Mouse (Mus musculus): ENCODE results near the gene Smarcb1. TPM values are rescaled to one million over a fixed set of nuclear protein-coding genes. Genes with fewer than 3 reads are reported as not detected.

Smarcb1 gene
- total and polyA plus RNA-seq, 3 experiments = 76.2 to 96.0 (median 94.9) TPM

- TF ChIP-seq PAX5 (IDR thresholded peaks at IDR 0.05; ENCODE audit: low read length) (no peak), CHD2 (IDR thresholded peaks at IDR 0.05; ENCODE audit: low read length) (no peak), ZKSCAN1 (IDR thresholded peaks at IDR 0.05; ENCODE audit: borderline replicate concordance, low read depth, low read length) (peak; percentile 96), CTCF (conservative IDR thresholded peaks at IDR 0.05 in 1 of 2, IDR thresholded peaks at IDR 0.05 in 1 of 2; ENCODE audit: low read depth in 2 of 2, low read length in 2 of 2) (no peak), ELF1 (IDR thresholded peaks at IDR 0.05; ENCODE audit: low read depth, low read length) (no peak), SIN3A (IDR thresholded peaks at IDR 0.05; ENCODE audit: low read length) (peak; percentile 70; the same call in 1 of the 2 replicates), MXI1 (IDR thresholded peaks at IDR 0.05; ENCODE audit: low read depth, low read length) (no peak), IRF4 (IDR thresholded peaks at IDR 0.05; ENCODE audit: low read depth, low read length) (peak; percentile 52; the same call in 1 of the 2 replicates), TCF12 (IDR thresholded peaks at IDR 0.05; ENCODE audit: low read depth, low read length) (peak; percentile 84), POLR2AphosphoS2 (IDR thresholded peaks at IDR 0.05; ENCODE audit: low read depth, low read length) (no peak), TBP (conservative IDR thresholded peaks at IDR 0.05; ENCODE audit: low read depth, low read length) (0 out of 2 replicates have a peak, but pooled peaks have one; percentile 39), POLR2A (IDR thresholded peaks at IDR 0.05; ENCODE audit: low read depth, low read length) (no peak), MAFK (IDR thresholded peaks at IDR 0.05; ENCODE audit: insufficient replicate concordance, low read length) (peak; percentile 59; the same call in 1 of the 2 replicates), EP300 (IDR thresholded peaks at IDR 0.05; ENCODE audit: low read length) (peak; percentile 80), JUND (conservative IDR thresholded peaks at IDR 0.05; ENCODE audit: low read depth, low read length) (no peak), MEF2A (IDR thresholded peaks at IDR 0.05; ENCODE audit: borderline replicate concordance, low read depth, low read length) (peak; percentile 63; the same call in 1 of the 2 replicates), ETS1 (conservative IDR thresholded peaks at IDR 0.05; ENCODE audit: low read depth, low read length) (peak; percentile 67)
These were observed 16.6 kb upstream of the Smarcb1 start (continued) for GRCm38 (mm10) chr10:75937851-75938643.

GRCm38 (mm10) chr10:75936909-75937667 lies 15.7 kb upstream of the Smarcb1 start:
- H3K4me3 ChIP-seq (replicated peaks in 1 of 3; ENCODE audit: low read depth in 2 of 3, low read length in 2 of 3, poor library complexity in 1 of 3) = peak overlapping the region; percentile 28 to 68 (median 49)
- peak overlapping the region; percentile 75 for H3K9ac ChIP-seq (ENCODE audit: insufficient read depth, low read depth)
- H3K27me3 ChIP-seq (replicated peaks) = peaks cover 16% of the 10 kb centered on the region
- H3K4me2 ChIP-seq (ENCODE audit: insufficient read depth, low read depth, poor library complexity, severe bottlenecking) = peak overlapping the region; percentile 90
- H3K9me3 ChIP-seq (replicated peaks; ENCODE audit: low read length) = no peaks in the 10 kb centered on the region
- no peaks in the 10 kb centered on the region for H3K79me2 ChIP-seq (replicated peaks; ENCODE audit: control insufficient read depth, extremely low read depth, insufficient read depth, poor library complexity, severe bottlenecking)
- peak; percentile 68 for DNase-seq (ENCODE audit: extremely low read depth)
- peak overlapping the region; percentile 99 for H3K27ac ChIP-seq (ENCODE audit: insufficient read depth, low read depth)
- peaks cover 0 to 15% of the 10 kb centered on the region in 2 experiments for H3K36me3 ChIP-seq (replicated peaks in 1 of 2; ENCODE audit: control insufficient read depth in 1 of 2, insufficient read depth in 1 of 2, low read length in 1 of 2)
- dilution Hi-C loops (cut with MboI; ENCODE audit: extremely low pct_ligation_motif_present, extremely low pct_unique_long_range_greater_than_20kb, low sequenced_read_pairs) (no loop called here), in situ Hi-C loops (cut with MboI; ENCODE audit: low pct_ligation_motif_present, low pct_unique_long_range_greater_than_20kb, low sequenced_read_pairs) (loop anchor here (5.0 kb wide), 1 partner anchor 40 kb away; no protein-coding TSS in a partner anchor)
- TF ChIP-seq ELF1 (IDR thresholded peaks at IDR 0.05; ENCODE audit: low read depth, low read length) (0 out of 2 replicates have a peak, but pooled peaks have one; percentile 32), SMC3 (IDR thresholded peaks at IDR 0.05; ENCODE audit: low read depth, low read length) (no peak; the same call in 1 of the 2 replicates), TCF12 (IDR thresholded peaks at IDR 0.05; ENCODE audit: low read depth, low read length) (peak; percentile 32; the same call in 1 of the 2 replicates), MXI1 (IDR thresholded peaks at IDR 0.05; ENCODE audit: low read depth, low read length) (peak; percentile 1; the same call in 1 of the 2 replicates), RAD21 (IDR thresholded peaks at IDR 0.05; ENCODE audit: low read depth, low read length) (peak; percentile 46), MEF2A (IDR thresholded peaks at IDR 0.05; ENCODE audit: borderline replicate concordance, low read depth, low read length) (0 out of 2 replicates have a peak, but pooled peaks have one; percentile 17), POLR2A (IDR thresholded peaks at IDR 0.05; ENCODE audit: low read depth, low read length) (peak; percentile 48), RCOR1 (conservative IDR thresholded peaks at IDR 0.05; ENCODE audit: low read depth, low read length) (0 out of 2 replicates have a peak, but pooled peaks have one; percentile 8), CTCF (conservative IDR thresholded peaks at IDR 0.05 in 1 of 2, IDR thresholded peaks at IDR 0.05 in 1 of 2; ENCODE audit: low read depth in 2 of 2, low read length in 2 of 2) (peak in 1 of 2 experiments; percentile 50; a peak in 2 of 4 replicates), IRF4 (IDR thresholded peaks at IDR 0.05; ENCODE audit: low read depth, low read length) (peak; percentile 53; the same call in 1 of the 2 replicates), CHD1 (IDR thresholded peaks at IDR 0.05; ENCODE audit: low read depth, low read length) (peak; percentile 66), UBTF (IDR thresholded peaks at IDR 0.05; ENCODE audit: low read depth, low read length) (peak; percentile 49; the same call in 1 of the 2 replicates), EP300 (IDR thresholded peaks at IDR 0.05; ENCODE audit: low read length) (no peak), NRF1 (IDR thresholded peaks at IDR 0.05; ENCODE audit: low read depth, low read length) (peak; percentile 46; the same call in 1 of the 2 replicates), HCFC1 (IDR thresholded peaks at IDR 0.05; ENCODE audit: low read depth, low read length) (no peak)
- peaks cover 25 to 62% of the 10 kb centered on the region in 2 experiments for H3K4me1 ChIP-seq (ENCODE audit: control insufficient read depth in 1 of 2, insufficient read depth in 2 of 2)
